Mouse (Mus musculus) CH12.LX (cell line): ENCODE measurements around the gene Dlgap1. TPM values are rescaled to one million over a fixed set of nuclear protein-coding genes. Genes with fewer than 3 reads are reported as not detected.

Source experiments
- DNase-seq: peaks from one replicate; pipeline ENCODE4 v3.0.0-alpha.2; 2013; ENCODE audit errors: extremely low read depth
- H3K27ac ChIP-seq: 2 replicates; pipeline ENCODE4 v1.5.1; 2012; ENCODE audit warnings: low read depth, mild to moderate bottlenecking, control low read depth, moderate library complexity; ENCODE audit not compliant: insufficient read depth
- H3K27me3 ChIP-seq: replicated peaks from 2 replicates; pipeline ENCODE3; 2012; ENCODE audit warnings: inconsistent platforms
- H3K36me3 ChIP-seq, 2 experiments: replicated peaks in 1 of 2; 2 replicates each; pipeline versions ENCODE3 to v1.6.1; 2012; ENCODE audit warnings: inconsistent platforms in 1 of 2, low read length in 1 of 2, mild to moderate bottlenecking in 1 of 2, mixed read lengths in 1 of 2, moderate library complexity in 1 of 2; ENCODE audit not compliant: control insufficient read depth in 1 of 2, insufficient read depth in 1 of 2
- H3K4me1 ChIP-seq, 2 experiments: 2 replicates each; pipeline ENCODE4 v1.6.1; 2012; ENCODE audit warnings: inconsistent platforms in 1 of 2, moderate library complexity in 1 of 2; ENCODE audit not compliant: insufficient read depth in 2 of 2, control insufficient read depth in 1 of 2
- H3K4me2 ChIP-seq: 2 replicates; pipeline ENCODE4 v1.6.1; 2012; ENCODE audit warnings: low read depth, mild to moderate bottlenecking, control low read depth; ENCODE audit not compliant: poor library complexity, insufficient read depth, severe bottlenecking
- H3K4me3 ChIP-seq, 3 experiments: fragments of 150-350 bp in 1 of 3; sonication (generic) in 1 of 3; replicated peaks in 1 of 3; 2 replicates each; pipeline versions ENCODE3 to v1.5.1; 2011 to 2012; ENCODE audit warnings: low read depth in 2 of 3, low read length in 2 of 3, mild to moderate bottlenecking in 2 of 3, moderate library complexity in 2 of 3, control low read depth in 1 of 3, improper control_type of control experiment in 1 of 3, inconsistent platforms in 1 of 3, mixed read lengths in 1 of 3; ENCODE audit not compliant: poor library complexity in 1 of 3
- H3K79me2 ChIP-seq: replicated peaks from 2 replicates; pipeline ENCODE4 v1.6.1; 2012; ENCODE audit warnings: mild to moderate bottlenecking, moderate library complexity; ENCODE audit not compliant: control insufficient read depth, poor library complexity, insufficient read depth, severe bottlenecking; ENCODE audit errors: extremely low read depth
- H3K9ac ChIP-seq: 2 replicates; pipeline ENCODE4 v1.6.1; 2012; ENCODE audit warnings: low read depth, mild to moderate bottlenecking, control low read depth, moderate library complexity; ENCODE audit not compliant: insufficient read depth
- H3K9me3 ChIP-seq: replicated peaks from 2 replicates; pipeline ENCODE3; 2012; ENCODE audit warnings: low read length, inconsistent platforms, mixed read lengths
- BHLHE40 ChIP-seq: IDR thresholded peaks from 2 replicates; pipeline ENCODE4 v1.6.1; 2011; ENCODE audit warnings: mild to moderate bottlenecking, low read depth, low read length, improper control_type of control experiment
- CHD1 ChIP-seq: IDR thresholded peaks from 2 replicates; pipeline ENCODE4 v1.6.1; 2012; ENCODE audit warnings: low read depth, low read length, improper control_type of control experiment, inconsistent platforms
- CHD2 ChIP-seq: IDR thresholded peaks from 2 replicates; pipeline ENCODE4 v1.6.1; 2011; ENCODE audit warnings: low read length, improper control_type of control experiment
- CTCF ChIP-seq, 2 experiments: IDR thresholded peaks in 1 of 2; conservative IDR thresholded peaks in 1 of 2; 2 replicates each; pipeline ENCODE4 v1.5.1; 2011 to 2012; ENCODE audit warnings: low read depth in 2 of 2, low read length in 2 of 2, improper control_type of control experiment in 1 of 2, inconsistent platforms in 1 of 2, mild to moderate bottlenecking in 1 of 2, moderate library complexity in 1 of 2
- E2F4 ChIP-seq: IDR thresholded peaks from 2 replicates; pipeline ENCODE4 v1.6.1; 2011; ENCODE audit warnings: low read depth, low read length, improper control_type of control experiment; ENCODE audit not compliant: insufficient replicate concordance
- ELF1 ChIP-seq: IDR thresholded peaks from 2 replicates; pipeline ENCODE4 v1.6.1; 2014; ENCODE audit warnings: low read depth, mild to moderate bottlenecking, inconsistent platforms, low read length, improper control_type of control experiment
- ETS1 ChIP-seq: conservative IDR thresholded peaks from 2 replicates; pipeline ENCODE4 v1.6.1; 2012; ENCODE audit warnings: low read depth, mild to moderate bottlenecking, inconsistent platforms, low read length, improper control_type of control experiment, moderate library complexity
- GABPA ChIP-seq: IDR thresholded peaks from 2 replicates; pipeline ENCODE4 v1.6.1; 2012; ENCODE audit warnings: low read depth, low read length, improper control_type of control experiment, inconsistent platforms; ENCODE audit not compliant: insufficient replicate concordance
- HCFC1 ChIP-seq: IDR thresholded peaks from 2 replicates; pipeline ENCODE4 v1.6.1; 2012; ENCODE audit warnings: low read depth, mild to moderate bottlenecking, inconsistent platforms, low read length, improper control_type of control experiment
- KAT2A ChIP-seq: IDR thresholded peaks from 2 replicates; pipeline ENCODE4 v1.6.1; 2012; ENCODE audit warnings: low read length, improper control_type of control experiment, inconsistent platforms; ENCODE audit not compliant: insufficient replicate concordance
- MAFK ChIP-seq: IDR thresholded peaks from 2 replicates; pipeline ENCODE4 v1.6.1; 2011; ENCODE audit warnings: low read length, improper control_type of control experiment; ENCODE audit not compliant: insufficient replicate concordance
- MAX ChIP-seq: IDR thresholded peaks from 2 replicates; pipeline ENCODE4 v1.6.1; 2011; ENCODE audit warnings: low read length, improper control_type of control experiment
- MAZ ChIP-seq: IDR thresholded peaks from 2 replicates; pipeline ENCODE4 v1.6.1; 2012; ENCODE audit warnings: low read depth, mild to moderate bottlenecking, inconsistent platforms, low read length, improper control_type of control experiment, moderate library complexity
- MEF2A ChIP-seq: IDR thresholded peaks from 2 replicates; pipeline ENCODE4 v1.6.1; 2014; ENCODE audit warnings: low read depth, mild to moderate bottlenecking, inconsistent platforms, low read length, improper control_type of control experiment, borderline replicate concordance
- MXI1 ChIP-seq: IDR thresholded peaks from 2 replicates; pipeline ENCODE4 v1.6.1; 2011; ENCODE audit warnings: mild to moderate bottlenecking, low read depth, low read length, improper control_type of control experiment
- MYC ChIP-seq: IDR thresholded peaks from 2 replicates; pipeline ENCODE4 v1.6.1; 2011; ENCODE audit warnings: low read depth, mild to moderate bottlenecking, improper control_type of control experiment, low read length
- NELFE ChIP-seq: IDR thresholded peaks from 2 replicates; pipeline ENCODE4 v1.6.1; 2011; ENCODE audit warnings: low read depth, low read length, improper control_type of control experiment
- NRF1 ChIP-seq: IDR thresholded peaks from 2 replicates; pipeline ENCODE4 v1.6.1; 2014; ENCODE audit warnings: low read depth, mild to moderate bottlenecking, inconsistent platforms, low read length, improper control_type of control experiment, moderate library complexity
- PAX5 ChIP-seq: IDR thresholded peaks from 2 replicates; pipeline ENCODE4 v1.6.1; 2012; ENCODE audit warnings: low read length, inconsistent platforms, mixed read lengths
- SIN3A ChIP-seq: IDR thresholded peaks from 2 replicates; pipeline ENCODE4 v1.6.1; 2012; ENCODE audit warnings: low read length, improper control_type of control experiment, inconsistent platforms
- TCF12 ChIP-seq: IDR thresholded peaks from 2 replicates; pipeline ENCODE4 v1.6.1; 2014; ENCODE audit warnings: low read depth, mild to moderate bottlenecking, inconsistent platforms, low read length, improper control_type of control experiment
- UBTF ChIP-seq: IDR thresholded peaks from 2 replicates; pipeline ENCODE4 v1.6.1; 2012; ENCODE audit warnings: low read depth, mild to moderate bottlenecking, inconsistent platforms, low read length, improper control_type of control experiment, moderate library complexity
- USF1 ChIP-seq: IDR thresholded peaks from 2 replicates; pipeline ENCODE4 v1.6.1; 2014; ENCODE audit warnings: low read depth, mild to moderate bottlenecking, inconsistent platforms, low read length, improper control_type of control experiment
- USF2 ChIP-seq: conservative IDR thresholded peaks from 2 replicates; pipeline ENCODE4 v1.6.1; 2011; ENCODE audit warnings: low read depth, low read length, improper control_type of control experiment
- ZC3H11A ChIP-seq: IDR thresholded peaks from 2 replicates; pipeline ENCODE4 v1.6.1; 2012; ENCODE audit warnings: low read depth, mild to moderate bottlenecking, inconsistent platforms, low read length, improper control_type of control experiment
- ZMIZ1 ChIP-seq: IDR thresholded peaks from 2 replicates; pipeline ENCODE4 v1.6.1; 2012; ENCODE audit warnings: low read depth, mild to moderate bottlenecking, inconsistent platforms, low read length, improper control_type of control experiment
- ZNF384 ChIP-seq: IDR thresholded peaks from 2 replicates; pipeline ENCODE4 v1.6.1; 2012; ENCODE audit warnings: low read depth, low read length, improper control_type of control experiment, inconsistent platforms
- dilution Hi-C: fragments of 300-500 bp; cut with MboI; formaldehyde crosslinking; loops from 2 replicates; pipeline ENCODE4 v1.14.3; 2020; ENCODE audit warnings: low sequenced_read_pairs; ENCODE audit not compliant: extremely low pct_unique_long_range_greater_than_20kb, extremely low pct_ligation_motif_present
- in situ Hi-C: fragments of 300-500 bp; cut with MboI; formaldehyde crosslinking; loops from 3 replicates; pipeline ENCODE4 v1.14.3; 2019; ENCODE audit warnings: low sequenced_read_pairs, low pct_ligation_motif_present, low pct_unique_long_range_greater_than_20kb, mixed read lengths
- polyA plus RNA-seq: library from polyadenylated mRNA; unstranded; fragments of >175 nt; gene quantifications from 2 replicates; pipeline ENCODE4 v1.2.1, GENCODE M21; 2012; ENCODE audit warnings: low read depth; ENCODE audit not compliant: insufficient read length
- total RNA-seq, 2 experiments: library from RNA; depleted of rRNA; stranded (reverse); fragments of 300-350 nt in 1 of 2; fragments of >200 nt in 1 of 2; gene quantifications; 2 replicates each; pipeline ENCODE4 v1.2.3; 2012 to 2014

The Dlgap1 gene
- total and polyA plus RNA-seq, 3 experiments: 0.51 to 2.7 (median 1.2) TPM

DNA sequence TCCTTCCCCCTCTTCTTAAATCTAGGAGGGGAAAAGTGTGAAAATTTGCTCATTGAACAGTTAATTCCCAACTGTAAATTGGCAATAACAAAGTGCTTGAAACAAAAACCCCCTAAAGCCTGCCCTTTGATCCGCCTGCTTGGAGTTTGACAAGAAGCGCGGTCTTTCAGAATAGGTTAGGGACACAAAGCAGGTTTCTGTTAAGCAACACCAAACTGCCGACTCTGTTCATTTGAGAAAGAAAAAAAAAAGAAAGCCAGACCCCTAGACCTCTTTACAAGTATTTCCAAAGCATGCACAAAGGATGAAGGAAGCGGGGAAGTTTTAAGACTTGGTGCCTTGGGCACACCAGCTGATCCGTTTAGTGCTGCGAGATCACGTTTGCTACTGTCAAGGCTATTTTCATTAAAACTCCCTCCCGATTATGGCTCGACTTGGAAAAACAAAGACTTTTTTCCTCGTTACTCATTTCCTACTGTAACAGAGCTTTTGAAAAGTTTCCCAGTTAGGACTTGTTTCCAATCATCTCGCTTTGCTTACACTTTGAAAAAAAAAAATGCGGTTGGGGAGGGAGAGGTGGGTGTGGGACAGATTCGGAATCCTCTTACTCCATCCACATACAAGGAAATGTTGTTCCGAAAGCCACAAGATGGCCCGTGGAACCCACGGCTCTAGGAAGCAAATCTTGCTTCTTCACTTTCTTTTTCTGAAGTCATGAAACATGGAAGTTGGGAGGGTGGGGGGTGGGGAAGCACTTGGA, 879.1 kb downstream of the Dlgap1 start:
- TF ChIP-seq SIN3A (peak; percentile 85), MXI1 (peak; percentile 67; the same call in 1 of the 2 replicates), CHD1 (peak; percentile 69), ZNF384 (peak; percentile 69; the same call in 1 of the 2 replicates), MAX (no peak), BHLHE40 (peak; percentile 63), MAZ (no peak)
- TF ChIP-seq, all 38 proteins: peak for 5
- H3K79me2 ChIP-seq: peaks cover 79% of the 10 kb centered on the region
- H3K36me3 ChIP-seq: peaks cover 31 to 47% of the 10 kb centered on the region in 2 experiments
- in situ Hi-C loops (no loop called here), dilution Hi-C loops (no loop called here)
- peak overlapping the region; percentile 42; the same call in 1 of the 2 replicates for H3K27ac ChIP-seq
- peak overlapping the region; percentile 98 for H3K9ac ChIP-seq
- H3K4me1 ChIP-seq: peaks cover 0 to 34% of the 10 kb centered on the region in 2 experiments; a peak in 2 of 4 replicates
- H3K27me3 ChIP-seq: no peaks in the 10 kb centered on the region
- H3K9me3 ChIP-seq: no peaks in the 10 kb centered on the region
- peak overlapping the region; percentile 83 to 94 (median 93) for H3K4me3 ChIP-seq
- peak overlapping the region; percentile 86 for H3K4me2 ChIP-seq
- no peak for DNase-seq

GRCm38 (mm10) chr17:70848511-70849398, 879.9 kb downstream of the Dlgap1 start:
- Histone ChIP-seq H3K4me3 (peak overlapping the region; percentile 83 to 94 (median 93)), H3K36me3 (peaks cover 22 to 38% of the 10 kb centered on the region in 2 experiments), H3K27ac (peak overlapping the region; percentile 92), H3K4me2 (peak overlapping the region; percentile 86), H3K27me3 (no peaks in the 10 kb centered on the region), H3K4me1 (peaks cover 0 to 25% of the 10 kb centered on the region in 2 experiments; a peak in 2 of 4 replicates), H3K9me3 (no peaks in the 10 kb centered on the region), H3K9ac (peak overlapping the region; percentile 98), H3K79me2 (peaks cover 73% of the 10 kb centered on the region)
- in situ Hi-C loops (no loop called here), dilution Hi-C loops (no loop called here)
- peak; percentile 49 for DNase-seq
- TF ChIP-seq CTCF (conservative IDR thresholded peaks at IDR 0.05 in 1 of 2, IDR thresholded peaks at IDR 0.05 in 1 of 2; ENCODE audit: low read depth in 2 of 2, low read length in 2 of 2): peak in 1 of 2 experiments; percentile 21; a peak in 2 of 4 replicates
- no peak; the same call in 1 of the 2 replicates for TF ChIP-seq HCFC1
- 0 out of 2 replicates have a peak, but pooled peaks have one; percentile 10 for TF ChIP-seq MXI1
- no peak for TF ChIP-seq MYC
- TF ChIP-seq CHD2: no peak
- no peak for TF ChIP-seq PAX5
- no peak for TF ChIP-seq USF1
- TF ChIP-seq MAFK: no peak
- no peak for TF ChIP-seq USF2
- TF ChIP-seq MAZ: peak; percentile 41; the same call in 1 of the 2 replicates
- TF ChIP-seq CHD1: peak; percentile 28; the same call in 1 of the 2 replicates
- TF ChIP-seq ZMIZ1: peak; percentile 53
- TF ChIP-seq ETS1: peak; percentile 42; the same call in 1 of the 2 replicates
- TF ChIP-seq GABPA: no peak
- TF ChIP-seq ZNF384: no peak
- TF ChIP-seq NRF1: no peak
- no peak for TF ChIP-seq E2F4
- no peak for TF ChIP-seq NELFE
- peak; percentile 44; the same call in 1 of the 2 replicates for TF ChIP-seq MEF2A
- TF ChIP-seq ZC3H11A: no peak
- TF ChIP-seq SIN3A: peak; percentile 54; the same call in 1 of the 2 replicates
- TF ChIP-seq UBTF: no peak
- no peak for TF ChIP-seq KAT2A
- TF ChIP-seq TCF12: no peak
- TF ChIP-seq ELF1: no peak
